Mouse (Mus musculus) thymus, postnatal 36 days (tissue): ENCODE results near the gene Ldhc.
A peak's percentile ranks its signal among the peaks of the same experiment; 100 is the strongest.
"Not testable (repeated sequence)": the region's sequence is repeated elsewhere in the genome, so short reads cannot be mapped to it uniquely, and the experiment has no call there.

Source experiments
- DNase-seq, 2 experiments: peaks; one replicate each; pipeline ENCODE4 v3.0.0; 2022; ENCODE audit warnings: mixed read lengths in 2 of 2

Ldhc gene

GRCm38 (mm10) chr7:46843576-46843975, 17.4 kb upstream of the Ldhc start:
- DNase-seq: no peak

GRCm38 (mm10) chr7:46845211-46845977, 15.6 kb upstream of the Ldhc start:
- DNase-seq: peak; percentile 92 to 93

DNA sequence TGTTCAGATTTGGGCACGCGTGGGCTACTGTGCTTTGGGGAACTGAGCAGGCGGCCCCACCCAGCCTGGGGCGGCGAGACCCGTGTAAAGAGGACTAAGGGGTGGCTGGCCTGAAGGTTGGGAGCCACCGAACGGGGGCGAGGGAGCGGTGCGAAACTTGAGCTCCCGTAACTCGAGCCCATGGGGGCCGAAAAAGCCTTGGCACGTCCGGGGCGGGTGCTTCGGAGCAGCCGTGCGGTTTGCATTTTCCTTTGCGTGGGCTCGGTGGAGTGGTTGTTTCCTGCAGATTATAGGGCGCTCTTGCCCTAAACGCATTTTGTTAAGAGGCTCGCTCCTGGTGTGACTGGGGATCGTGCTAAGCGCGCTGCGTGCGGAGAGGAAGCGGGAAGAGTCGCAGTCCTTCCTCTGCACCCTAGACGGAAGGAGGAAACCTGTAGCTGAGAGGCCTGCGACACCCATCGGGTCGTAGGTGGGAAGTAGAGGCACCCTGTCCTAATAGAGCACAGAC, 15.0 kb upstream of the Ldhc start:
- DNase-seq: peak; percentile 68 to 72

DNA sequence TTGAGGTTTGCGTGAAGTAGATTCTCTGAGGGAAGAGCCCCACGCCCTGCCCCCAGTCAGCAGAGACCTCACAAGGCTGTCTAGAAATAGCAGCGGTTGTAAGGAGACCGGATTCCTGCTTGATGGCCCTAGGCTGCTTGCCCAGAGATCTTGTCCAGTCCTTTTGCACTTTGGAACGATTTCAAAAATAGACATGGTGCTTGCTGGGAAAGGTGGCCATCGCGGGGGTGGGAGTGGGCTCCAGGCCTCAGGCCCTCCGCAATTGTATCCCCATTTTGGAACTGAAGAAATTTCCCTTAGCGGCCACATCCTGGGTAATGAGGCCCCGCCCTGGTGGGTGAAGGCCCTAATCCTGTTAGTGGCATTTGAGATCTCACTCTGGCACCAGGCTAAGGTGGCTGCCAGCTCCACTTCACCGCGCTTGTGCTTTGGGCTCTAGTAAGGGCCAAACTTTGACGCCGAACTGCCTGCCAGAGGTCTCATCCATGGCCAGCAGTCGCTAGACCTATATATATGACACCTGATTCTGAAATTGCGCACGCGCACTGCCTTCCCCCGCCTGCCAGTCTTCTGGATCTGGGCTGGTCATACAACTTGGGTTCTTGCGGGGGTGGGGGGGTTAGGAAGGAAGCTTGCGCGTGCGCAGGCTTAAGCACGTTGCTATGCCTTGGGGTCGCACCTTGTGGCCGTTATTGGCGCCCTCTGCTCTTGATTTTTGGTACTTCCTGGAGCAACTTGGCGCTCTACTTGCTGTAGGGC, 14.3 kb upstream of the Ldhc start:
- peak; percentile 73 to 81 for DNase-seq

DNA sequence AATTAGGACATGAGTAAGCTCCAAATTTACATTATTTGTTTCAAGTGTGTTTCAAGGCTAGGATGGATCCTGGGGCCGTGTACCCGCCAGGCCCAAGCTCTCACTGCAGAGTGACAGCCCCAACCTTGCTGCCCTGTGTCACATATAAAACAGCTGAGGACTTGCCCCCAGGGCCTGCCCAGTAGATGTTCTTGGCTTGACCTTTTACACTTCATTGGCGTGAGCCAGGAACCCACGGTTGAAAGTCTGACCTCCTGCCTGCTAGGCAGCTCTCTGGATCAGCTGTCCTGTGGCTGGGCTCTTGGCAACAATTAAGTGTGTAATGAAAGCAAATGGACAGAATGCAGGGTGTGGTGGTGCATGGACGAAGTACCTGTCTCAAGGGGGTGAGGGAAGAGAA, 11.7 kb upstream of the Ldhc start:
- no peak for DNase-seq

- no peak for DNase-seq
Observed at GRCm38 (mm10) chr7:46851026-46851425, 10.0 kb upstream of the Ldhc start.

GRCm38 (mm10) chr7:46852666-46853065, 8.3 kb upstream of the Ldhc start:
- DNase-seq: no peak

DNA sequence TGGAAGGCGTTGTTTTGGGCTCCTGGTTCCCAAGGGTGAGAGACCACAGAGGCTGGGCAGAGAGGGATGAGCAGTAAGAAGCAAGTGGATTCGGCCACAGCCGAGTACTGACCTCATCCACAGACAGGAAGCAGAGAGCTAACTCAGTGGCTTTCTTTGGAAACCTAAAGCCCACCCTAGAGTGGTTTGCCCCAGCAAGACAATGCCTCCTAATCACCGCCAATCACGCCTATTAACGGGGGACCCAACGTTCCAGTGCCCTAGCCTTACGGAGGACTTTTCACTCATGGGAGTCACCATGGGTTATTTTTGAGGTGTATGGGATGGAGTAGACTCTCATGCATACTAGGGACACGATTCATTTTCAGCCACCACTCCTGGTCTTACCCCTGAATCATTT, 7.6 kb upstream of the Ldhc start:
- DNase-seq: no peak

- DNase-seq: no peak
Observed at GRCm38 (mm10) chr7:46855866-46856560, 5.0 kb upstream of the Ldhc start.

DNA sequence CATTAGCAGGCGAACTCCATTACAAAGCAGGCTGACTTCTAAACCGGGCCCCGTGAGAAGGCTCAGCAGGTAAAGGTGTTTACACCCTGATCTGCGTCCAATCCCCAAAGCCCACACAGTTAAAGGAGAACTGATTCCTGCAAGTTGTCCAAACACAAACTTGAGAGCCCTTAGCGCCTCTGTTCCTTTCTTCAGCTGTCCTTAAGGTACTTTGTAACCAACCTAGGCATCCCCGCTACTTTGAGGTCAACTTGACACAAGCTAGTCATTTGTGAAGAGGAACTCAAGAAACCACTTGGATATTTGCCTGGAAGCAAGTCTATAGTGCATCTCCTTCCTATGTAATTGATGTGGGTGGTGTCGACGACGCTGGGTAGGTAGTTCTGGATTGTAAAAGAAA, 3.6 kb upstream of the Ldhc start:
- DNase-seq: no peak

DNA sequence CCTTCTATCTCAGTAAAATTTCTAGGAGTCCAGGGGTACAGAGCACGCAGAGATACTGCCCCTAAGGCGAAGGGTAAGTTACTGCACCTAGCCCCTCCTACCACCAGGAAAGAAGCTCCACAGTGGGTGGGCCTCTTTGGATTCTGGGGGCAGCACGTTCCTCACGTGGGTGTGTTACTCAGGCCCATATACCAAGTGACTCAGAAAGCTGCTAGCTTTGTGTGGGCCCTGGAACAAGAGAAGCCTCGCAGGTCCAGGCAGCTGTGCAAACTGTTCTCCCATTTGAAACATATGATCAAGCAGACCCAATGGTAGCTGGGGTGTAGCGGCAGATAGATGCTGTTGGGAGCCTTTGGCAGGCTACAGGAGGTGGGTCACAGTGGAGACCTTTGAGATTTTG, 2.0 kb upstream of the Ldhc start:
- DNase-seq: no peak

- DNase-seq: no peak
Observed at GRCm38 (mm10) chr7:46871988-46872387, 11.0 kb downstream of the Ldhc start.

GRCm38 (mm10) chr7:46876841-46877240, 15.8 kb downstream of the Ldhc start:
- DNase-seq: no peak

DNA sequence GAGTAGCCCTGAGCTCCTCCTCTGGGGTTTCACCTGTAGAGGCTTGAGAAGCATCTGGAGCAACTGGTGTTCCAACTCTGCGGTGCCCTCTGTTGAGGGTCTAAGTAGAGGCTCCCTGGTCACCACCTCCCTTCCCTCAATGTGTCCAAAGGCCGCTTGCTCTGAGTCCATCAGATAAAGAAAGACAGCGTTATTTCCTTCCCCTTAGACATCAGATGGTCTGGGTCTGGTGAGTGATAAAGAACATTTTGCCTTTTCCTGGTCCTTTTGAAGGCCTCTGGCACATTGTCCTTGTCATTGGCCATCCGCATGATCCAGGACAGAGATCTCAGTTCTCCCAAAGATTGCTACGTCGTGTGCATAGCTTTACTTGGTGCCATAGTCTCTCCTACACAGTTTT, 16.3 kb downstream of the Ldhc start:
- DNase-seq: no peak

- DNase-seq: no peak
Observed at GRCm38 (mm10) chr7:46879851-46880250, 18.8 kb downstream of the Ldhc start.

DNA sequence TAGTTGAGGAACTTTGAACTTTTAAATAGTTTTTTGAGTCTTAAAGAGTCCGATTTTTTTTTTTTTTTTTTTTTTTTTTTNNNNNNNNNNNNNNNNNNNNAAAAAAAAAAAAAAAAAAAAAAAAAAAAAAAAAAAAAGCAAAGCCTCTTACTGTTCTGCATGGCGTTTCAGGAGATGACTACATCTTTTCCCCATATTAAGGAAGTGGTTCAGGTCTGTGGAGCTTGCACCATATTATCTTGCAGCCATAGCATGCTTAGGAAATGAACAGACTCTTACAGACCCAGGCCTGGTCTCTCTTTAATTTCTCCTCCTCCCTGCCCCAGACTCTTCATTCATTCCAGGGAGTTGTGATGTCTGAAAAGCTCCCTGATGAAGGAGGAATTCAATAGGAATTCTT, 20.0 kb downstream of the Ldhc start:
- no peak for DNase-seq

DNA sequence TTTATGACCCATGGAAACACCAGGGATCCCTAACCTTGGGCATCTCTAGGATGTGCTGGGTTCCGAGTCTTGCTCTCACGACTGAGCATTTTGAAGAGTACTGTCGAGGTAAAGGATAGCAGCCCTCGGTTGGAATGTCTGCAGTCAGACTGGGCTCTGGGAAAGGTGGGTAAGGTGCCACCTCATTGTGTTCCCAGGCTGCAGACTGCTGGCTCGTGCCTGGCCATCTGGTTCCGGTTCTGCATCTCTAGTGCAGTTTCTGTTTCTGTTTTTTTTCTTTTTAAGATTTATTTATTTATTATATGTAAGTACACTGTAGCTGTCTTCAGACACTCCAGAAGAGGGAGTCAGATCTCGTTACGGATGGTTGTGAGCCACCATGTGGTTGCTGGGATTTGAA, 20.9 kb downstream of the Ldhc start:
- not testable (repeated sequence) for DNase-seq

- no peak for DNase-seq
Observed at GRCm38 (mm10) chr7:46883304-46883703, 22.3 kb downstream of the Ldhc start.

DNA sequence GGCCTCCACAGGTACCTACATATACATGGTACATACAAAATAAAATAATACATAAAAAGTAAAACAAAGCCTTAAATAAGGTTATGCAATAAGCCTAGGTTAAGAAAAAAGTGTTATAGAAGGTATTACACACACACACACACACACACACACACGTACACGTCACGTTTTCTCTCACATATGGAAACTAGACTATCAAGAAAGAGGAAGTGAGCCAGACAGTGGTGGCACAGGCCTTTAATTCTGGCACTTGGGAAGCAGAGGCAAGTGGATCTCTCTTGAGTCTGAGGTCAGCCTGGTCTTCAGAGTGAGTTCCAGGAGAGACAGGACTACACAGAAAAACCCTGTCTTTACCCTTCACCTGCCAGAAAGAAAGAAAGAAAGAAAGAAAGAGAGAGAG, 34.5 kb downstream of the Ldhc start:
- DNase-seq: no peak

- peak in 1 of 2 experiments; percentile 16 for DNase-seq
Observed at GRCm38 (mm10) chr7:46899343-46899742, 38.3 kb downstream of the Ldhc start.

DNA sequence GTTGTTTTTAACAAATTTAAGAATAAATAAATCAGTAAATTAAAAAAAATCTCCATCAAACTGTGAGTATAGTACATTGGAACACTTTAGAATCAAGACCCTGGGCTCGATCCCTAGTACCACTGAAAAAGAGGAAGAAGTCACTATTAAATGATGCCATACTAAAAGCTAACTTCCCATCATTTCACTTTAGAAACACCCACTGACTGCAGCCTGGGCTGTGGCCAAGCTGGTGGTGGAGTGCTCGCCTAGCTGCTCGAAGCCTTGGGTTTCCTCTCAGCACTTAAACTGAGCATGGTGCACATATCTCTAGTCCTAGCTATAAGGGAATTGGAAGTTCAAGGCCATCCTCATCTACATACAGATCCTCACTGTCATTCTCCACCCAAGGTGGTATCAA, 50.2 kb downstream of the Ldhc start:
- no peak for DNase-seq

GRCm38 (mm10) chr7:46916376-46916775, 55.4 kb downstream of the Ldhc start:
- DNase-seq: no peak

GRCm38 (mm10) chr7:46918678-46919371, 57.8 kb downstream of the Ldhc start:
- no peak for DNase-seq
